Mouse (Mus musculus) cortical plate, adult 2 months (tissue): ENCODE results near the gene Clrn2.

Experiments
- CTCF ChIP-seq: fragments of 200-500 bp; IDR thresholded peaks from 2 replicates; pipeline ENCODE4 v1.5.1; 2011; ENCODE audit warnings: mild to moderate bottlenecking, control low read depth, low read length; ENCODE audit not compliant: insufficient read depth; ENCODE audit errors: extremely low read depth
- POLR2A ChIP-seq: fragments of 200-500 bp; IDR thresholded peaks from 2 replicates; pipeline ENCODE4 v1.6.1; 2011; ENCODE audit warnings: mild to moderate bottlenecking, low read length, control low read depth; ENCODE audit not compliant: insufficient read depth; ENCODE audit errors: extremely low read depth

DNA sequence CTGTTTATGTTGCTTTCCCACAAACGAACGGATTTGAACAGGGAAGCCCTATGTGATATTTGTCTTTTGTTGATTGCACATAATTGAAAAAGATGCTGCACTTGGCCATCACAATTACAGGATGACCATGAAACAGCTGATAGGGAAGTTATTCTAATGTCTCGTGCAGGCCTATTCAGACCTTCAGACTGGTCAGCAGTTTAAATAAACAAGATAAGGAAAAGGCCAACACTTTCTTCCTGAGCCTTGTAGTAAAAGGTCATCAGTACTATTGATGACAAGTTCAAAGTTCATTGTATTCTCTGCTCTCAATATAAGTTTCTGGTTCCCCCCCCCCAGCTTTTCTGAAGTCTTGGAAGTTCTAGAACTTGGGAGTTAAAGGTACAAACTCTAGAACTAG lies 29.1 kb downstream of the Clrn2 start:
- no peak for TF ChIP-seq POLR2A
- TF ChIP-seq CTCF: no peak
